18 mouse cellular contexts compared by ENCODE assay signal in genomic region chr5:112972297-112972696, GRCm38 (mm10). TPM values are rescaled to one million over a fixed set of nuclear protein-coding genes. Genes with fewer than 3 reads are reported as not detected.
DNase-seq lines count a peak whose midpoint lies in the region; ATAC-seq lines count a peak whose summit lies in the region.
"Had no signal": no experiment of that assay in that cellular context is flagged by ENCODE, and none has a peak within 500 bp of the region (broad histone marks: within the 10 kb centered on the region; RNA-seq: fewer than 3 reads in every experiment).

No protein-coding gene starts in this region.

- H3K27ac ChIP-seq in hindbrain, embryonic 14.5 days, result 0 out of 2 replicates have a peak overlapping the region, but pooled peaks have one; percentile 5
- no peak overlapping the region for H3K27ac ChIP-seq in hindbrain, embryonic 16.5 days (ENCODE audit: low read depth, low read length)
- no peak overlapping the region for H3K27ac ChIP-seq in embryonic facial prominence, embryonic 10.5 days (replicated peaks)
- H3K27ac ChIP-seq: hindbrain, embryonic 10.5 days; lung, embryonic 15.5 days; midbrain, embryonic 13.5 days had no signal

- no peaks in the 10 kb centered on the region for H3K9me3 ChIP-seq in hindbrain, embryonic 14.5 days (ENCODE audit: control insufficient read depth, low read length)
- no peaks in the 10 kb centered on the region for H3K9me3 ChIP-seq in hindbrain, embryonic 16.5 days (ENCODE audit: control insufficient read depth, low read length)
- H3K9me3 ChIP-seq in embryonic facial prominence, embryonic 10.5 days, result no peaks in the 10 kb centered on the region
- H3K9me3 ChIP-seq: hindbrain, embryonic 10.5 days; lung, embryonic 15.5 days; midbrain, embryonic 13.5 days had no signal

- no peaks in the 10 kb centered on the region for H3K27me3 ChIP-seq in hindbrain, embryonic 14.5 days (ENCODE audit: control insufficient read depth, insufficient read depth, low read length)
- H3K27me3 ChIP-seq in hindbrain, embryonic 16.5 days (replicated peaks; ENCODE audit: control insufficient read depth, insufficient read depth, low read length), result no peaks in the 10 kb centered on the region
- H3K27me3 ChIP-seq in embryonic facial prominence, embryonic 10.5 days (replicated peaks; ENCODE audit: low read depth, poor library complexity, severe bottlenecking), result no peaks in the 10 kb centered on the region
- H3K27me3 ChIP-seq: lung, embryonic 15.5 days; midbrain, embryonic 13.5 days had no signal

- no peak overlapping the region for H3K9ac ChIP-seq in hindbrain, embryonic 14.5 days
- no peak overlapping the region for H3K9ac ChIP-seq in hindbrain, embryonic 16.5 days (ENCODE audit: low read depth, low read length)
- H3K9ac ChIP-seq: lung, embryonic 15.5 days; midbrain, embryonic 13.5 days had no signal

- H3K4me2 ChIP-seq in hindbrain, embryonic 14.5 days (replicated peaks), result no peak overlapping the region
- H3K4me2 ChIP-seq in hindbrain, embryonic 16.5 days (ENCODE audit: low read length), result no peak overlapping the region
- H3K4me2 ChIP-seq: lung, embryonic 15.5 days; midbrain, embryonic 13.5 days had no signal

- WGBS in hindbrain, embryonic 14.5 days, result 90% methylated on average over 12 of the region's 12 CpGs
- 90% methylated on average over 12 of the region's 12 CpGs for WGBS in hindbrain, embryonic 16.5 days
- WGBS in embryonic facial prominence, embryonic 10.5 days, result 84% methylated on average over 12 of the region's 12 CpGs

- no peak for ATAC-seq in hindbrain, embryonic 14.5 days (ENCODE audit: low FRiP score)
- ATAC-seq in hindbrain, embryonic 16.5 days, result no peak
- peak; percentile 63; the same call in 1 of the 2 replicates for ATAC-seq in neutrophil, adult 5-6 weeks (ENCODE audit: extremely low read depth, insufficient number of reproducible peaks, low FRiP score, poor library complexity, severe bottlenecking)
- ATAC-seq: forebrain, embryonic 14.5 days; inflammation-experienced regulatory T-cells, adult 6 months; midbrain, embryonic 13.5 days had no signal

- H3K4me3 ChIP-seq in hindbrain, embryonic 14.5 days (replicated peaks; ENCODE audit: low read length), result no peak overlapping the region
- no peak overlapping the region for H3K4me3 ChIP-seq in hindbrain, embryonic 16.5 days (ENCODE audit: low read length)
- no peak overlapping the region for H3K4me3 ChIP-seq in embryonic facial prominence, embryonic 10.5 days
- H3K4me3 ChIP-seq: erythroblast, embryonic 14.5 days; hindbrain, embryonic 10.5 days; lung, embryonic 15.5 days; midbrain, embryonic 13.5 days had no signal

- 0 out of 2 replicates have a peak, but pooled peaks cover 3% of the 10 kb centered on the region for H3K4me1 ChIP-seq in hindbrain, embryonic 14.5 days (replicated peaks; ENCODE audit: control insufficient read depth, insufficient read depth, low read length)
- H3K4me1 ChIP-seq in hindbrain, embryonic 16.5 days (ENCODE audit: control insufficient read depth, insufficient read depth, low read depth, low read length), result peaks cover 6% of the 10 kb centered on the region; the same call in 1 of the 2 replicates
- peaks cover 16% of the 10 kb centered on the region for H3K4me1 ChIP-seq in embryonic facial prominence, embryonic 10.5 days

- DNase-seq in hindbrain, embryonic 14.5 days (ENCODE audit: low spot score), result no peak
- peak; percentile 11 for DNase-seq in thymus, postnatal 25 days
- no peak for DNase-seq in thymus, postnatal 0 days (ENCODE audit: low spot score)
- no peak for DNase-seq in cerebellum, adult 11-12 months
- no peak for DNase-seq in urinary bladder, postnatal 4 days (ENCODE audit: low spot score in 2 of 2)
- DNase-seq in embryonic facial prominence, embryonic 10.5 days (ENCODE audit: low spot score), result no peak
- DNase-seq: adrenal gland, adult 2 months; cerebellum, postnatal 25 days; kidney, adult 9 months; kidney, postnatal 36 days had no signal

- H3K36me3 ChIP-seq in hindbrain, embryonic 14.5 days (replicated peaks; ENCODE audit: control insufficient read depth, insufficient read depth), result no peaks in the 10 kb centered on the region
- no peaks in the 10 kb centered on the region for H3K36me3 ChIP-seq in hindbrain, embryonic 16.5 days (ENCODE audit: control insufficient read depth, insufficient read depth, low read length)
- no peaks in the 10 kb centered on the region for H3K36me3 ChIP-seq in embryonic facial prominence, embryonic 10.5 days (replicated peaks)
- H3K36me3 ChIP-seq: hindbrain, embryonic 10.5 days; lung, embryonic 15.5 days; midbrain, embryonic 13.5 days had no signal

RNA-seq across cellular contexts. Expression of gene Grk3, which starts 43.3 kb away (rescaled TPM):
- 18.5 and 21.2 TPM in 2 replicates for polyA plus RNA-seq in hindbrain, embryonic 14.5 days (2014; fragmentation: Nextera tagmentation; extraction: Ambion mirVana)
- polyA plus RNA-seq in hindbrain, embryonic 16.5 days (2015; fragmentation: Nextera tagmentation; extraction: Ambion mirVana), result 27.2 and 30.8 TPM in 2 replicates
- 2.9 and 4.2 TPM in 2 replicates for polyA plus RNA-seq in thymus, postnatal 0 days (2015; fragmentation: Nextera tagmentation; extraction: Ambion mirVana)
- 8.6 and 10.7 TPM in 2 replicates for total RNA-seq in neutrophil, adult 5-6 weeks (2017)
- 5.9 and 6.0 TPM in 2 replicates for polyA plus RNA-seq in embryonic facial prominence, embryonic 10.5 days (2016; fragmentation: Nextera tagmentation; extraction: Ambion mirVana)
